Mouse (Mus musculus): ENCODE measurements around the gene Pqbp1.
A peak's percentile ranks its signal among the peaks of the same experiment; 100 is the strongest.

Gene Pqbp1

DNA sequence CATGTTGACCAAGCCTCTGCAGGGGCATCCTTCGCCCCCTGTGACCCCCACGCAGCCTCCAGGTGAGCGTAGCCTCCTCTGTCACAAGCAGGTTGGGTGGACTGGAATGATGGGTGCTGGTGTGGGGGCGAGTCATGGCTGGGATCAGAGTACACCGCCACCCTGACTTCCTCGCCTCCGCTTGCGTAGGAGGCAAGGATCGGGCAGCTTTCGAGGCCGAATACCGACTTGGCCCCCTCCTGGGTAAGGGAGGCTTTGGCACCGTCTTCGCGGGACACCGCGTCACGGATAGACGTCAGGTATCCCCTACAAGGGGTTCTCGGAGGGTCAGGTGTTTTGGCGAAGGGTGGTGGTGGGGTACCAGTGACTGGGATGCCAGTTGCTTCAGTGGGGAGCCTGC lies 20.6 kb downstream of the Pqbp1 start:
- DNase-seq (ENCODE audit: low read depth) = no peak

GRCm38 (mm10) chrX:7878007-7878419 lies 21.1 kb downstream of the Pqbp1 start, which contains the start of gene Pim2:
Gene Pim2, plus strand, starts transcription at chrX:7878262.
- DNase-seq (ENCODE audit: low read depth) = peak; percentile 92

GRCm38 (mm10) chrX:7869826-7870225 lies 29.2 kb downstream of the Pqbp1 start:
- DNase-seq (ENCODE audit: low read depth) = no peak

DNA sequence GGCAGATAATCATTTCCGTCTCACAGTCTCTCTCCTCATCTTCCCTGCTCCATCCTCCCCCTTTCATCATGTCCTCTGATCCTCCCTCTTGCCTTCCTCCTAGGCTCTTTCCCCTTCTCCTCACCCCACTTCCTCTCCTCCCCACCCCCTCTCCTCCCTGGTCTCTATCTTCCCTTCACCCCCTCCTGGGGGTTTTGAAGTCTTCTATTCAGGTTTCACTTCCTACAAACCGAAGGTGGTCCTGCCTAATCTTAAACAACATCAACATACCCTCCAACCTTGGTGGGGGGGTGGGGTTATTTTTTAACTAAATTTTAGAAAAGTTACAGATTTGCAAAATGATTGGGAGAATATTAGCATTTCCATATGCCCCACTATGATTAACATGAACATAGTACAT lies 30.6 kb downstream of the Pqbp1 start:
- DNase-seq (ENCODE audit: low read depth) = no peak

- no peak for DNase-seq (ENCODE audit: low read depth)
Measured at GRCm38 (mm10) chrX:7867141-7867540, 31.9 kb downstream of the Pqbp1 start.

GRCm38 (mm10) chrX:7865786-7866185 lies 33.3 kb downstream of the Pqbp1 start:
- DNase-seq (ENCODE audit: low read depth) = no peak

DNA sequence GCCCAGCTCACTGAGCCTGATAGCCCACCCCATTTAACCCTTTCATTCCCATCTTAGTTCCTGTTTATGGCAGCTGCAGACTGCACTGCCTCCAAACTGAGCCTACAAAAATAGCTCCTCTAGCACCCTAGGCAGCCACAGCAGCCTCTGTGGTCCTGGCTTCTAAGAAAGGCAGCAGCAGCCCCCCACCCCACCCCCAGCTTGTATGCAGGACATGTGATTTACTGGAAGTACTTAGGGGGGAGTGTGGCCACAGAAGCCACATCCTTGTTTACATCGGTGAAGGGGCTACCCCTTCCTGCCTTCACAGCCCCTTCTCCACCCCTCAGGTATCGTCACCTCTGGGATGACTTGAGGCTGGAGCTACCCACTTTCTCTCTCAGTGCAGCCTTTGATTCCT lies 33.7 kb downstream of the Pqbp1 start:
- peak; percentile 54 for DNase-seq (ENCODE audit: low read depth)

DNA sequence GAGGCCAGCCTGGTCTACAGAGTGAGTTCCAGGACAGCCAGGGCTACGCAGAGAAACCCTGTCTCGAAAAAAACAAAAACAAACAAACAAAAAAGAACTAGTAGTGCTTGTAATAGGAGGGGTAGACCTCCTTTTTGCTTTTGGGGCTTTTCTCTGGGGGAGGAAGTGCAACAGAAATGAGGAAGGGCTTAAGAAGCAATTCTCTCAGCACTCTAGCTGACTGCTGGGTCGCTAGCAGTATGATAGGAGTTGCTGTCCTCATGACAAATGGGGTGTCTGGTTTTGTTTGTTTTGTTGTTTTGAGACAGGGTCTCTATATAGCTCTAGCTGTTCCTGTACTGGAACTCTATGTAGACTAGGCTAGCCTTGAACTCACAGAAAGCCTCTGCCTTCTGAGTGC lies 34.5 kb downstream of the Pqbp1 start:
- no peak for DNase-seq (ENCODE audit: low read depth)

GRCm38 (mm10) chrX:7863181-7863580 lies 35.9 kb downstream of the Pqbp1 start:
- DNase-seq (ENCODE audit: low read depth) = no peak

DNA sequence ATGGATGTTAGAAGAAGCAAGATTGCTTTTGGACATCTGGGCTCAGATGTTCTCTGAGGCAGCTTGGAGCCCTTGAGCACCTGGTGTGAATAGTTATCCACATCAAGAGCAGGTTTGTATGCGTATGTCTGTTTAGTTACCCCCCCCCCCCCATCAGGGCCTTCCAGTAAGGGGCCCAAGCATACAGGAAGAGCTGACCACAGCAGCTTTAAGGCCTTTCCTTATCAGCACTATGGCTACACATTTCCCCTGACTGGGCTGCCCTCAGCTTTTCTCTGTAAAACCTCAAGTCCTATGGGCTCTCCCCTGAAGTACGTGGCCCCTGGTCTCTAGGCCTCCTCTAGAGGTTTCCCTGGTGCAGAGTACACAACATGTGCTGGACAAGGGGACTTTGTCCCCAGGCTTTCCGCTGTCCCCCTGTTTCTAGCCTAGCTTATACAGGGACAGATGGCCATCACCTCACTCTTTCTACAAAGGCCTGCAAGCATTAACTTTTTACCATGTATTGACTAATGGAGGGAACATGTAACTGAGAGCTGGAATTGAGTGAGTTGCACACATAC lies 39.8 kb downstream of the Pqbp1 start:
- DNase-seq (ENCODE audit: low read depth) = peak; percentile 88

DNA sequence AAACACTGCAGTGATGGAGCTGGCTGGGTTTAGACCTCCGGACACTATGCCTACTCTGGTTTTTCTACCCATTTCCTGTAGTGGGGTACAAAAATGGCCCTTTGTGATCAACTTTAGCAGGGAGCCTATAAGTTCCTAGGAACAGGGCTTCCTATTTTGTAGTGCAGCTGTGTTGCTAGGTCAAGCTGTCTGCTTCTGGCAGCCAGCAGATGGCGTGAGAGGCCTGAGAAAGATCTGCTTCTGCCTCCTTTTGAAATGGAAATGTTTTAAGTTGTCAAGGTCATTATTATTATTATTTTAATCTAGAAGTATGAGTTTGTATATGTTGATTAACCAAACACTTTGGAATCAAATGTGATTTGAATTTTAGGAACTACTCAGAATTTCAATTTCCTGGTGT lies 44.5 kb downstream of the Pqbp1 start:
- DNase-seq (ENCODE audit: low read depth) = peak; percentile 77

DNA sequence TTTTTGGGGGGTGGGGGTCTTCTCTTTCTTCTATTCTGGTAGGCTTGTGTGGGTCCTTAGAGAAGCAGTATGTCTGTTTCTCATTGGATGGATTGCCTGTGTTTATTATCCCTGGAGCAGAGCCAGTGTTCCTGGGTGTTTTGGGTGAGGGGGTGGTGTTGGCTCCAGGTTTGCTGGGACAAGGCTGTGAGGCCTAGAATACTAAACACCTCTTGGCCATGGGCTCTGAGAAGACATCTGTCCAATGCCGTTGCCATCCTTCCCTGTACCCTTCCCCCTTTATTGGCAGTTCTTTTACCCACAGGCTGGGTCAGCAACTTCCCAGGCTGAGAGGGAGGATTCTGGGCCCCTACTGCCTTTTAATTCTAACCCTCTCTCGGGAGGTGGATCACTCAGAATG lies 51.2 kb downstream of the Pqbp1 start:
- DNase-seq (ENCODE audit: low read depth) = no peak
